In genomic region chr15:27967128-27967876, GRCm38 (mm10) we compare ENCODE assay signal across 11 mouse cellular contexts. TPM values are rescaled to one million over a fixed set of nuclear protein-coding genes. Genes with fewer than 3 reads are reported as not detected.
A peak's percentile ranks its signal among the peaks of the same experiment; 100 is the strongest.
DNase-seq lines count a peak whose midpoint lies in the region; ATAC-seq and TF ChIP-seq lines count a peak whose summit lies in the region.
"Had no signal": no experiment of that assay in that cellular context is flagged by ENCODE, and none has a peak within 500 bp of the region (broad histone marks: within the 10 kb centered on the region; RNA-seq: fewer than 3 reads in every experiment).

No protein-coding gene starts in this region.

- ATAC-seq in hindbrain, embryonic 13.5 days (ENCODE audit: low FRiP score), result 0 out of 2 replicates have a peak, but pooled peaks have one; percentile 24
- ATAC-seq in hindbrain, embryonic 11.5 days (ENCODE audit: low FRiP score), result no peak
- ATAC-seq in intestine, embryonic 15.5 days, result peak; percentile 63
- peak; percentile 30; the same call in 1 of the 2 replicates for ATAC-seq in neural tube, embryonic 15.5 days (ENCODE audit: low FRiP score)

- peak overlapping the region; percentile 41; the same call in 1 of the 2 replicates for H3K27ac ChIP-seq in hindbrain, embryonic 13.5 days
- no peak overlapping the region for H3K27ac ChIP-seq in hindbrain, embryonic 11.5 days (ENCODE audit: low read depth, low read length)
- no peak overlapping the region; the same call in 1 of the 2 replicates for H3K27ac ChIP-seq in ES-Bruce4 (ENCODE audit: insufficient read depth, low read length)
- H3K27ac ChIP-seq in intestine, embryonic 15.5 days, result no peak overlapping the region
- no peak overlapping the region for H3K27ac ChIP-seq in neural tube, embryonic 15.5 days (replicated peaks)
- H3K27ac ChIP-seq: heart, embryonic 15.5 days; lung, embryonic 15.5 days had no signal

- no peak overlapping the region for H3K4me3 ChIP-seq in hindbrain, embryonic 13.5 days
- H3K4me3 ChIP-seq in hindbrain, embryonic 11.5 days (ENCODE audit: low read depth, low read length), result no peak overlapping the region
- H3K4me3 ChIP-seq in ES-Bruce4 (ENCODE audit: low read depth, low read length), result peak overlapping the region; percentile 69
- H3K4me3 ChIP-seq in intestine, embryonic 15.5 days (replicated peaks), result no peak overlapping the region
- no peak overlapping the region for H3K4me3 ChIP-seq in neural tube, embryonic 15.5 days (replicated peaks)
- H3K4me3 ChIP-seq: heart, embryonic 15.5 days; lung, embryonic 15.5 days had no signal

- no peaks in the 10 kb centered on the region for H3K9me3 ChIP-seq in hindbrain, embryonic 13.5 days
- no peaks in the 10 kb centered on the region for H3K9me3 ChIP-seq in hindbrain, embryonic 11.5 days (ENCODE audit: control insufficient read depth, low read length)
- H3K9me3 ChIP-seq in ES-Bruce4 (replicated peaks; ENCODE audit: control insufficient read depth, insufficient read depth, low read length, poor library complexity, severe bottlenecking), result no peaks in the 10 kb centered on the region
- no peaks in the 10 kb centered on the region for H3K9me3 ChIP-seq in intestine, embryonic 15.5 days
- H3K9me3 ChIP-seq in neural tube, embryonic 15.5 days (replicated peaks), result no peaks in the 10 kb centered on the region
- H3K9me3 ChIP-seq: heart, embryonic 15.5 days; lung, embryonic 15.5 days had no signal

- no peak for TF ChIP-seq CTCF in ES-Bruce4 (IDR thresholded peaks at IDR 0.05; ENCODE audit: low read depth, low read length)

- no peaks in the 10 kb centered on the region for H3K36me3 ChIP-seq in hindbrain, embryonic 13.5 days
- H3K36me3 ChIP-seq in hindbrain, embryonic 11.5 days (ENCODE audit: control insufficient read depth, insufficient read depth, low read length), result no peaks in the 10 kb centered on the region
- no peaks in the 10 kb centered on the region for H3K36me3 ChIP-seq in ES-Bruce4 (ENCODE audit: control insufficient read depth, insufficient read depth, low read length, poor library complexity, severe bottlenecking)
- no peaks in the 10 kb centered on the region for H3K36me3 ChIP-seq in intestine, embryonic 15.5 days
- H3K36me3 ChIP-seq in neural tube, embryonic 15.5 days, result no peaks in the 10 kb centered on the region
- H3K36me3 ChIP-seq: heart, embryonic 15.5 days; lung, embryonic 15.5 days had no signal

- no peak overlapping the region for H3K9ac ChIP-seq in hindbrain, embryonic 13.5 days
- no peak overlapping the region for H3K9ac ChIP-seq in hindbrain, embryonic 11.5 days (ENCODE audit: low read depth, low read length)
- peak overlapping the region; percentile 26; the same call in 1 of the 2 replicates for H3K9ac ChIP-seq in ES-Bruce4 (ENCODE audit: low read depth, poor library complexity, severe bottlenecking)
- H3K9ac ChIP-seq in intestine, embryonic 15.5 days, result no peak overlapping the region
- H3K9ac ChIP-seq in neural tube, embryonic 15.5 days (replicated peaks), result no peak overlapping the region
- H3K9ac ChIP-seq: heart, embryonic 15.5 days; lung, embryonic 15.5 days had no signal

- H3K4me2 ChIP-seq in hindbrain, embryonic 13.5 days, result no peak overlapping the region
- H3K4me2 ChIP-seq in hindbrain, embryonic 11.5 days (replicated peaks; ENCODE audit: low read depth, low read length), result no peak overlapping the region
- no peak overlapping the region for H3K4me2 ChIP-seq in intestine, embryonic 15.5 days (replicated peaks)
- no peak overlapping the region for H3K4me2 ChIP-seq in neural tube, embryonic 15.5 days
- H3K4me2 ChIP-seq: heart, embryonic 15.5 days; lung, embryonic 15.5 days had no signal

- WGBS in hindbrain, embryonic 13.5 days, result 68% methylated on average over 14 of the region's 14 CpGs
- 78% methylated on average over 14 of the region's 14 CpGs for WGBS in hindbrain, embryonic 11.5 days
- 65% methylated on average over 14 of the region's 14 CpGs for WGBS in intestine, embryonic 15.5 days
- WGBS in neural tube, embryonic 15.5 days, result 65% methylated on average over 14 of the region's 14 CpGs

- H3K27me3 ChIP-seq in hindbrain, embryonic 13.5 days, result no peaks in the 10 kb centered on the region
- H3K27me3 ChIP-seq in hindbrain, embryonic 11.5 days (ENCODE audit: control insufficient read depth, insufficient read depth, low read length), result no peaks in the 10 kb centered on the region
- H3K27me3 ChIP-seq in ES-Bruce4 (ENCODE audit: control insufficient read depth, insufficient read depth, low read length, poor library complexity, severe bottlenecking), result no peaks in the 10 kb centered on the region
- H3K27me3 ChIP-seq in intestine, embryonic 15.5 days (replicated peaks), result no peaks in the 10 kb centered on the region
- H3K27me3 ChIP-seq in neural tube, embryonic 15.5 days (replicated peaks), result no peaks in the 10 kb centered on the region
- H3K27me3 ChIP-seq: heart, embryonic 15.5 days; lung, embryonic 15.5 days had no signal

- no peak for TF ChIP-seq POLR2A in ES-Bruce4 (IDR thresholded peaks at IDR 0.05; ENCODE audit: insufficient read depth, low read length)

- TF ChIP-seq EP300 in ES-Bruce4 (IDR thresholded peaks at IDR 0.05; ENCODE audit: insufficient read depth, low read depth, low read length), result no peak

- no peak for DNase-seq in hindbrain, embryonic 11.5 days (ENCODE audit: low spot score)
- DNase-seq in right cerebral cortex, adult 18-20 months, result no peak
- DNase-seq in gastrocnemius, adult 8-10 months (ENCODE audit: low spot score in 2 of 2), result no peak
- DNase-seq: cerebellum, adult 18-20 months; kidney, postnatal 10 days had no signal

- peaks cover 53% of the 10 kb centered on the region for H3K4me1 ChIP-seq in hindbrain, embryonic 13.5 days (replicated peaks)
- peaks cover 6% of the 10 kb centered on the region; the same call in 1 of the 2 replicates for H3K4me1 ChIP-seq in hindbrain, embryonic 11.5 days (replicated peaks; ENCODE audit: control insufficient read depth, insufficient read depth, low read length)
- no peaks in the 10 kb centered on the region for H3K4me1 ChIP-seq in ES-Bruce4 (ENCODE audit: control insufficient read depth, insufficient read depth, low read length)
- H3K4me1 ChIP-seq in intestine, embryonic 15.5 days (replicated peaks), result 0 out of 2 replicates have a peak, but pooled peaks cover 9% of the 10 kb centered on the region
- peaks cover 53% of the 10 kb centered on the region for H3K4me1 ChIP-seq in neural tube, embryonic 15.5 days
- H3K4me1 ChIP-seq: lung, embryonic 15.5 days had no signal

RNA-seq across cellular contexts. Expression of gene Trio, which starts 58.3 kb away (rescaled TPM):
- polyA plus RNA-seq in hindbrain, embryonic 13.5 days (2015; fragmentation: Nextera tagmentation; extraction: Ambion mirVana), result 37.7 and 39.5 TPM in 2 replicates
- 39.9 and 49.8 TPM in 2 replicates for polyA plus RNA-seq in hindbrain, embryonic 11.5 days (2014; fragmentation: Nextera tagmentation; extraction: Ambion mirVana)
- 52.5 and 62.2 TPM in 2 replicates for polyA plus RNA-seq in ES-Bruce4 (2011; ENCODE audit: insufficient read depth, insufficient read length, low read depth, missing spikeins)
- polyA plus RNA-seq in intestine, embryonic 15.5 days (2015; fragmentation: Nextera tagmentation; extraction: Ambion mirVana), result 15.9 and 17.5 TPM in 2 replicates
- 31.3 and 36.4 TPM in 2 replicates for polyA plus RNA-seq in neural tube, embryonic 15.5 days (2015; fragmentation: Nextera tagmentation; extraction: Ambion mirVana)
- 10 to 100 TPM; 24.6 to 29.0 (median 27.1) TPM for total RNA-seq in gastrocnemius, adult 8-10 months (2022)
